Mouse (Mus musculus) kidney, embryonic 16.5 days (tissue): ENCODE measurements around the gene Isg15. TPM values are rescaled to one million over a fixed set of nuclear protein-coding genes. Genes with fewer than 3 reads are reported as not detected.

ENCODE experiments used
- ATAC-seq: fragments of 200-750 bp; cut with Nextera tagmentation; 2 replicates; pipeline ENCODE4 v1.8.0; 2017; ENCODE audit warnings: moderate TSS enrichment; ENCODE audit not compliant: low FRiP score, low TSS enrichment
- H3K27ac ChIP-seq: fragments of 300-500 bp; sonication (generic); 2 replicates; pipeline ENCODE4 v1.5.1; 2014; ENCODE audit warnings: low read length
- H3K27me3 ChIP-seq: fragments of 300-500 bp; sonication (generic); 2 replicates; pipeline ENCODE4 v1.6.1; 2014; ENCODE audit warnings: low read length, control low read depth, mixed read lengths; ENCODE audit not compliant: insufficient read depth
- H3K36me3 ChIP-seq: fragments of 300-500 bp; sonication (generic); 2 replicates; pipeline ENCODE4 v1.6.1; 2014; ENCODE audit warnings: low read length, control low read depth, mixed read lengths; ENCODE audit not compliant: insufficient read depth
- H3K4me1 ChIP-seq: fragments of 300-500 bp; sonication (generic); 2 replicates; pipeline ENCODE4 v1.6.1; 2014; ENCODE audit warnings: low read length, control low read depth, mixed read lengths; ENCODE audit not compliant: insufficient read depth
- H3K4me2 ChIP-seq: fragments of 300-500 bp; sonication (generic); replicated peaks from 2 replicates; pipeline ENCODE4 v1.6.1; 2014; ENCODE audit warnings: low read depth, low read length
- H3K4me3 ChIP-seq: fragments of 300-500 bp; sonication (generic); 2 replicates; pipeline ENCODE4 v1.5.1; 2014; ENCODE audit warnings: mild to moderate bottlenecking, low read length
- H3K9ac ChIP-seq: fragments of 300-500 bp; sonication (generic); replicated peaks from 2 replicates; pipeline ENCODE4 v1.6.1; 2014; ENCODE audit warnings: low read length
- H3K9me3 ChIP-seq: fragments of 300-500 bp; sonication (generic); 2 replicates; pipeline ENCODE4 v1.6.1; 2016; ENCODE audit warnings: low read length, control low read depth
- WGBS: fragments of 180-500 bp; shearing (Covaris S2); extraction: QIAGEN DNeasy Blood & Tissue Kit; methylation state at CpG from one replicate; pipeline ENCODE4 v1.1.7; 2014; 5-methylcytosine and 5-hydroxymethylcytosine counted together
- polyA plus RNA-seq: library from polyadenylated mRNA; unstranded; fragments of >200 nt; fragmentation: Nextera tagmentation; extraction: Ambion mirVana; gene quantifications from 2 replicates; pipeline ENCODE4 v1.2.1, GENCODE M21; 2015

Gene Isg15
- polyA plus RNA-seq, 1 experiment from 2014 or later = 2.8 TPM

- no peak overlapping the region for H3K4me2 ChIP-seq
- peaks cover 5% of the 10 kb centered on the region; the same call in 1 of the 2 replicates for H3K27me3 ChIP-seq
- no peak overlapping the region for H3K27ac ChIP-seq
- H3K4me3 ChIP-seq = no peak overlapping the region
- no peak for ATAC-seq
- H3K9me3 ChIP-seq = peaks cover 4% of the 10 kb centered on the region; the same call in 1 of the 2 replicates
- no peaks in the 10 kb centered on the region; the same call in 1 of the 2 replicates for H3K36me3 ChIP-seq
- H3K4me1 ChIP-seq = peaks cover 11% of the 10 kb centered on the region
- 85% methylated on average over 4 of the region's 4 CpGs for WGBS
- no peak overlapping the region for H3K9ac ChIP-seq
Measured at GRCm38 (mm10) chr4:156208872-156209271, 8.3 kb upstream of the Isg15 start.

- Histone ChIP-seq H3K27me3 (peaks cover 9% of the 10 kb centered on the region; the same call in 1 of the 2 replicates), H3K36me3 (no peaks in the 10 kb centered on the region; the same call in 1 of the 2 replicates), H3K9ac (peak overlapping the region; percentile 77), H3K27ac (peak overlapping the region; percentile 68), H3K4me3 (peak overlapping the region; percentile 70), H3K4me2 (peak overlapping the region; percentile 96), H3K9me3 (peaks cover 1% of the 10 kb centered on the region; the same call in 1 of the 2 replicates), H3K4me1 (peaks cover 18% of the 10 kb centered on the region)
- peak; percentile 49 for ATAC-seq
- under 1% methylated on average over 49 of the region's 49 CpGs for WGBS
Measured at GRCm38 (mm10) chr4:156203413-156204131, 3.0 kb upstream of the Isg15 start.

- H3K9me3 ChIP-seq = no peaks in the 10 kb centered on the region
- H3K4me2 ChIP-seq = peak within 1 kb of the TSS; percentile 96
- peak within 1 kb of the TSS; percentile 77 for H3K9ac ChIP-seq
- under 1% methylated on average over 30 of the region's 39 CpGs for WGBS
- H3K27ac ChIP-seq = peak within 1 kb of the TSS; percentile 68
- H3K27me3 ChIP-seq = peaks cover 9% of the 10 kb centered on the region; the same call in 1 of the 2 replicates
- no peaks in the 10 kb centered on the region for H3K36me3 ChIP-seq
- H3K4me1 ChIP-seq = peaks cover 21% of the 10 kb centered on the region
- peak; percentile 80 for ATAC-seq
- peak within 1 kb of the TSS; percentile 70 for H3K4me3 ChIP-seq
Measured at GRCm38 (mm10) chr4:156203001-156203412, 2.4 kb upstream of the Isg15 start, which contains the start of gene AW011738. AW011738 (plus strand) TSS chr4:156203304.

GRCm38 (mm10) chr4:156202462-156202893 is 1.9 kb upstream of the Isg15 start:
- Histone ChIP-seq H3K4me2 (peak overlapping the region; percentile 96), H3K27me3 (peaks cover 9% of the 10 kb centered on the region; the same call in 1 of the 2 replicates), H3K4me3 (peak overlapping the region; percentile 70), H3K27ac (peak overlapping the region; percentile 59), H3K9ac (peak overlapping the region; percentile 77), H3K4me1 (peaks cover 21% of the 10 kb centered on the region), H3K36me3 (no peaks in the 10 kb centered on the region), H3K9me3 (no peaks in the 10 kb centered on the region)
- no peak for ATAC-seq
- 39% methylated on average over 12 of the region's 12 CpGs for WGBS

- Histone ChIP-seq H3K9me3 (no peaks in the 10 kb centered on the region), H3K4me1 (peaks cover 44% of the 10 kb centered on the region), H3K27ac (peak overlapping the region; percentile 95), H3K9ac (peak overlapping the region; percentile 75), H3K27me3 (0 out of 2 replicates have a peak, but pooled peaks cover 4% of the 10 kb centered on the region), H3K36me3 (no peaks in the 10 kb centered on the region; the same call in 1 of the 2 replicates), H3K4me2 (peak overlapping the region; percentile 54), H3K4me3 (peak overlapping the region; percentile 55)
- peak; percentile 94 for ATAC-seq
- WGBS = under 1% methylated on average over 26 of the region's 26 CpGs
Measured at GRCm38 (mm10) chr4:156197829-156198205, 2.8 kb downstream of the Isg15 start.

GRCm38 (mm10) chr4:156197131-156197828 is 3.3 kb downstream of the Isg15 start, which contains the start of gene Agrn:
Agrn (minus strand) TSS chr4:156197488.
- Histone ChIP-seq H3K36me3 (no peaks in the 10 kb centered on the region; the same call in 1 of the 2 replicates), H3K27me3 (no peaks in the 10 kb centered on the region), H3K9ac (peak within 1 kb of the TSS; percentile 95), H3K4me1 (peaks cover 44% of the 10 kb centered on the region), H3K9me3 (no peaks in the 10 kb centered on the region), H3K4me3 (peak within 1 kb of the TSS; percentile 91), H3K27ac (peak within 1 kb of the TSS; percentile 95), H3K4me2 (peak within 1 kb of the TSS; percentile 95)
- under 1% methylated on average over 48 of the region's 88 CpGs for WGBS
- ATAC-seq = peak; percentile 80

GRCm38 (mm10) chr4:156195927-156196870 is 4.4 kb downstream of the Isg15 start:
- Histone ChIP-seq H3K27ac (peak overlapping the region; percentile 83), H3K9me3 (no peaks in the 10 kb centered on the region), H3K9ac (peak overlapping the region; percentile 95), H3K27me3 (no peaks in the 10 kb centered on the region), H3K4me2 (peak overlapping the region; percentile 95), H3K4me1 (peaks cover 55% of the 10 kb centered on the region), H3K36me3 (peaks cover 7% of the 10 kb centered on the region), H3K4me3 (peak overlapping the region; percentile 91)
- ATAC-seq = no peak
- 5% methylated on average over 35 of the region's 35 CpGs for WGBS

GRCm38 (mm10) chr4:156194346-156194745 is 6.3 kb downstream of the Isg15 start:
- Histone ChIP-seq H3K36me3 (peaks cover 16% of the 10 kb centered on the region), H3K27ac (peak overlapping the region; percentile 14), H3K27me3 (no peaks in the 10 kb centered on the region), H3K4me1 (peaks cover 74% of the 10 kb centered on the region), H3K9me3 (no peaks in the 10 kb centered on the region), H3K4me2 (peak overlapping the region; percentile 95), H3K9ac (no peak overlapping the region), H3K4me3 (peak overlapping the region; percentile 6; the same call in 1 of the 2 replicates)
- 55% methylated on average over 6 of the region's 6 CpGs for WGBS
- no peak for ATAC-seq

- Histone ChIP-seq H3K9ac (no peak overlapping the region; the same call in 1 of the 2 replicates), H3K9me3 (no peaks in the 10 kb centered on the region), H3K4me2 (peak overlapping the region; percentile 95), H3K27me3 (no peaks in the 10 kb centered on the region), H3K4me3 (peak overlapping the region; percentile 6; the same call in 1 of the 2 replicates), H3K4me1 (peaks cover 78% of the 10 kb centered on the region), H3K27ac (peak overlapping the region; percentile 91), H3K36me3 (peaks cover 16% of the 10 kb centered on the region)
- WGBS = 67% methylated on average over 5 of the region's 5 CpGs
- ATAC-seq = no peak
Measured at GRCm38 (mm10) chr4:156193906-156194305, 6.7 kb downstream of the Isg15 start.
